Mouse (Mus musculus) adrenal gland, adult 2 months (tissue): ENCODE measurements around the gene Boc. TPM values are rescaled to one million over a fixed set of nuclear protein-coding genes. Genes with fewer than 3 reads are reported as not detected.
"Not testable (repeated sequence)": the region's sequence is repeated elsewhere in the genome, so short reads cannot be mapped to it uniquely, and the experiment has no call there.

ENCODE experiments used
- DNase-seq: peaks from one replicate; pipeline ENCODE4 v3.0.0; 2021
- microRNA-seq, 2 experiments: library from miRNA; unstranded; fragments of <30 nt; microRNA quantifications; one replicate each; pipeline ENCODE4 v1.2.0; 2021
- polyA plus RNA-seq: library from polyadenylated mRNA; depleted of rRNA; stranded (reverse); fragments of >200 nt; gene quantifications from 2 replicates; pipeline ENCODE4 v1.2.3, GENCODE M21; 2012; rRNA removed
- total RNA-seq, 2 experiments: library from RNA; stranded (reverse); gene quantifications; 2 replicates each; pipeline ENCODE4 v1.2.3; 2021

The Boc gene
- total and polyA plus RNA-seq, 3 experiments: 46.3 to 94.6 (median 52.1) TPM

GRCm38 (mm10) chr16:44492151-44492550, 66.5 kb downstream of the Boc start:
- DNase-seq: no peak

- no peak for DNase-seq
Observed at GRCm38 (mm10) chr16:44491051-44491450, 67.6 kb downstream of the Boc start.

GRCm38 (mm10) chr16:44487194-44487593, 71.5 kb downstream of the Boc start:
- no peak for DNase-seq

GRCm38 (mm10) chr16:44486612-44487011, 72.1 kb downstream of the Boc start:
- DNase-seq: no peak

GRCm38 (mm10) chr16:44485691-44486090, 73.0 kb downstream of the Boc start:
- DNase-seq: no peak

- DNase-seq: peak; percentile 58
Observed at GRCm38 (mm10) chr16:44484831-44485230, 73.9 kb downstream of the Boc start.

- DNase-seq: peak; percentile 80
Observed at GRCm38 (mm10) chr16:44484079-44484478, 74.6 kb downstream of the Boc start.

- DNase-seq: no peak
Observed at GRCm38 (mm10) chr16:44481599-44482593, 76.8 kb downstream of the Boc start.

GRCm38 (mm10) chr16:44480616-44481015, 78.1 kb downstream of the Boc start:
- no peak for DNase-seq

GRCm38 (mm10) chr16:44479852-44480251, 78.8 kb downstream of the Boc start:
- DNase-seq: no peak

GRCm38 (mm10) chr16:44478767-44479166, 79.9 kb downstream of the Boc start:
- DNase-seq: no peak

GRCm38 (mm10) chr16:44475682-44476375, 82.9 kb downstream of the Boc start:
- DNase-seq: no peak

- DNase-seq: no peak
Observed at GRCm38 (mm10) chr16:44475281-44475680, 83.4 kb downstream of the Boc start.

- DNase-seq: no peak
Observed at GRCm38 (mm10) chr16:44460922-44461321, 97.8 kb downstream of the Boc start.

- no peak for DNase-seq
Observed at GRCm38 (mm10) chr16:44458826-44459225, 99.9 kb downstream of the Boc start.

- DNase-seq: no peak
Observed at GRCm38 (mm10) chr16:44457858-44458257, 100.8 kb downstream of the Boc start.

GRCm38 (mm10) chr16:44441913-44442312, 116.8 kb downstream of the Boc start:
- DNase-seq: not testable (repeated sequence)

- no peak for DNase-seq
Observed at GRCm38 (mm10) chr16:44435481-44435880, 123.2 kb downstream of the Boc start.

Small RNA genes lying within 50 kb of the gene (microRNA-seq; reads per million reads assigned to microRNA genes)
- gene Mir3081: 0 to 4.1 reads per million in 2 experiments

Other genes starting within 250 kb of the Boc start
- 10 to 100 TPM in 1 of 2 experiments, 1 to 10 TPM in 1; 8.5 to 10.3 TPM for gene Sidt1, start 225.7 kb downstream of the Boc start, total RNA-seq
- 6.3 and 8.4 TPM in 2 replicates for gene Sidt1, start 225.7 kb downstream of the Boc start, polyA plus RNA-seq
- 10 to 100 TPM; 14.9 to 26.9 TPM for gene Spice1, start 211.8 kb downstream of the Boc start, total RNA-seq
- 4.4 and 4.9 TPM in 2 replicates for gene Spice1, start 211.8 kb downstream of the Boc start, polyA plus RNA-seq
- under 1 TPM; 0.28 to 0.58 TPM for gene Cfap44, start 164.1 kb downstream of the Boc start, total RNA-seq
- gene Cfap44, start 164.1 kb downstream of the Boc start, polyA plus RNA-seq: 0.08 and 0.47 TPM in 2 replicates
- 10 to 100 TPM in 1 of 2 experiments, 1 to 10 TPM in 1; 9.9 to 12.1 TPM for gene Nepro, start 165.4 kb upstream of the Boc start, total RNA-seq
- 5.1 and 5.2 TPM in 2 replicates for gene Nepro, start 165.4 kb upstream of the Boc start, polyA plus RNA-seq
- 10 to 100 TPM; 14.9 to 17.8 TPM for gene Gtpbp8, start 187.5 kb upstream of the Boc start, total RNA-seq
- 13.5 and 14.1 TPM in 2 replicates for gene Gtpbp8, start 187.5 kb upstream of the Boc start, polyA plus RNA-seq
- gene Cd200r1, start 206.8 kb upstream of the Boc start, total RNA-seq: under 1 TPM; 0.14 to 0.38 TPM
- gene Cd200r1, start 206.8 kb upstream of the Boc start, polyA plus RNA-seq: 0.15 and 0.19 TPM in 2 replicates